Mouse (Mus musculus) forebrain, embryonic 15.5 days (tissue): Measurements from ENCODE around the gene Enox1. TPM values are rescaled to one million over a fixed set of nuclear protein-coding genes. Genes with fewer than 3 reads are reported as not detected.
A peak's percentile ranks its signal among the peaks of the same experiment; 100 is the strongest.

ENCODE experiments used
- ATAC-seq: fragments of 200-750 bp; cut with Nextera tagmentation; replicated peaks from 2 replicates; pipeline ENCODE4 v1.8.0; 2017; ENCODE audit warnings: mild to moderate bottlenecking, moderate TSS enrichment, moderate library complexity
- H3K27ac ChIP-seq: fragments of 300-500 bp; sonication (generic); replicated peaks from 2 replicates; pipeline ENCODE4 v1.5.1; 2015; ENCODE audit warnings: mild to moderate bottlenecking, inconsistent platforms
- H3K27me3 ChIP-seq: fragments of 300-500 bp; sonication (generic); 2 replicates; pipeline ENCODE4 v1.6.1; 2015; ENCODE audit warnings: inconsistent platforms
- H3K36me3 ChIP-seq: fragments of 300-500 bp; sonication (generic); 2 replicates; pipeline ENCODE4 v1.6.1; 2015; ENCODE audit warnings: mild to moderate bottlenecking, inconsistent platforms
- H3K4me1 ChIP-seq: fragments of 300-500 bp; sonication (generic); 2 replicates; pipeline ENCODE4 v1.6.1; 2015; ENCODE audit warnings: inconsistent platforms
- H3K4me2 ChIP-seq: fragments of 300-500 bp; sonication (generic); replicated peaks from 2 replicates; pipeline ENCODE4 v1.6.1; 2015; ENCODE audit warnings: mild to moderate bottlenecking, inconsistent platforms
- H3K4me3 ChIP-seq: fragments of 300-500 bp; sonication (generic); 2 replicates; pipeline ENCODE4 v1.5.1; 2015; ENCODE audit warnings: mild to moderate bottlenecking, inconsistent platforms
- H3K9ac ChIP-seq: fragments of 300-500 bp; sonication (generic); replicated peaks from 2 replicates; pipeline ENCODE4 v1.6.1; 2015; ENCODE audit warnings: mild to moderate bottlenecking, inconsistent platforms
- H3K9me3 ChIP-seq: fragments of 300-500 bp; sonication (generic); 2 replicates; pipeline ENCODE4 v1.6.1; 2016; ENCODE audit warnings: inconsistent platforms
- WGBS: fragments of 180-500 bp; shearing (Covaris S2); methylation state at CpG from one replicate; pipeline ENCODE4 v1.1.7; 2015; ENCODE audit warnings: mixed read lengths; 5-methylcytosine and 5-hydroxymethylcytosine counted together
- polyA plus RNA-seq: library from polyadenylated mRNA; unstranded; fragments of >200 nt; fragmentation: Nextera tagmentation; extraction: Ambion mirVana; gene quantifications from 2 replicates; pipeline ENCODE4 v1.2.1, GENCODE M21; 2015

Enox1 gene
- polyA plus RNA-seq, 1 experiment from 2014 or later = 67.5 TPM

- Histone ChIP-seq H3K4me2 (no peak overlapping the region), H3K9me3 (no peaks in the 10 kb centered on the region), H3K27ac (peak overlapping the region; percentile 78), H3K36me3 (no peaks in the 10 kb centered on the region), H3K4me3 (no peak overlapping the region), H3K4me1 (peaks cover 16% of the 10 kb centered on the region), H3K27me3 (no peaks in the 10 kb centered on the region), H3K9ac (no peak overlapping the region)
- WGBS = 87% methylated on average over 1 of the region's 1 CpGs
- 0 out of 2 replicates have a peak, but pooled peaks have one; percentile 48 for ATAC-seq
Observed at GRCm38 (mm10) chr14:77257461-77257860, 100.9 kb downstream of the Enox1 start.

GRCm38 (mm10) chr14:77258186-77258585 lies 101.6 kb downstream of the Enox1 start:
- H3K4me3 ChIP-seq = no peak overlapping the region
- ATAC-seq = no peak
- WGBS = 54% methylated on average over 4 of the region's 4 CpGs
- no peak overlapping the region for H3K9ac ChIP-seq
- no peak overlapping the region for H3K4me2 ChIP-seq
- H3K27me3 ChIP-seq = no peaks in the 10 kb centered on the region
- H3K9me3 ChIP-seq = no peaks in the 10 kb centered on the region
- H3K27ac ChIP-seq = peak overlapping the region; percentile 78; the same call in 1 of the 2 replicates
- peaks cover 16% of the 10 kb centered on the region for H3K4me1 ChIP-seq
- H3K36me3 ChIP-seq = no peaks in the 10 kb centered on the region

GRCm38 (mm10) chr14:77259686-77260085 lies 103.1 kb downstream of the Enox1 start:
- no peaks in the 10 kb centered on the region for H3K27me3 ChIP-seq
- no peak overlapping the region for H3K4me3 ChIP-seq
- no peaks in the 10 kb centered on the region for H3K36me3 ChIP-seq
- H3K9me3 ChIP-seq = no peaks in the 10 kb centered on the region
- WGBS = 91% methylated on average over 5 of the region's 5 CpGs
- no peak for ATAC-seq
- no peak overlapping the region for H3K4me2 ChIP-seq
- H3K9ac ChIP-seq = no peak overlapping the region
- peaks cover 16% of the 10 kb centered on the region for H3K4me1 ChIP-seq
- no peak overlapping the region for H3K27ac ChIP-seq

- Histone ChIP-seq H3K4me3 (no peak overlapping the region), H3K27ac (no peak overlapping the region), H3K36me3 (no peaks in the 10 kb centered on the region), H3K4me1 (peaks cover 15% of the 10 kb centered on the region), H3K9ac (no peak overlapping the region), H3K27me3 (no peaks in the 10 kb centered on the region), H3K4me2 (no peak overlapping the region), H3K9me3 (no peaks in the 10 kb centered on the region)
- WGBS = 83% methylated on average over 4 of the region's 4 CpGs
- ATAC-seq = no peak
Observed at GRCm38 (mm10) chr14:77260107-77260506, 103.5 kb downstream of the Enox1 start.

- H3K4me2 ChIP-seq = no peak overlapping the region
- ATAC-seq = peak; percentile 36
- 53% methylated on average over 17 of the region's 17 CpGs for WGBS
- H3K9me3 ChIP-seq = no peaks in the 10 kb centered on the region
- no peak overlapping the region for H3K27ac ChIP-seq
- H3K4me1 ChIP-seq = peaks cover 11% of the 10 kb centered on the region
- H3K9ac ChIP-seq = no peak overlapping the region
- no peak overlapping the region for H3K4me3 ChIP-seq
- H3K27me3 ChIP-seq = no peaks in the 10 kb centered on the region
- peaks cover 3% of the 10 kb centered on the region; the same call in 1 of the 2 replicates for H3K36me3 ChIP-seq
Observed at GRCm38 (mm10) chr14:77266805-77267771, 110.5 kb downstream of the Enox1 start.

- peaks cover 3% of the 10 kb centered on the region; the same call in 1 of the 2 replicates for H3K36me3 ChIP-seq
- H3K9me3 ChIP-seq = no peaks in the 10 kb centered on the region
- peaks cover 13% of the 10 kb centered on the region; the same call in 1 of the 2 replicates for H3K4me1 ChIP-seq
- no peak overlapping the region for H3K9ac ChIP-seq
- no peaks in the 10 kb centered on the region for H3K27me3 ChIP-seq
- 58% methylated on average over 12 of the region's 12 CpGs for WGBS
- no peak for ATAC-seq
- H3K27ac ChIP-seq = peak overlapping the region; percentile 60
- H3K4me3 ChIP-seq = no peak overlapping the region
- H3K4me2 ChIP-seq = no peak overlapping the region
Observed at GRCm38 (mm10) chr14:77272248-77272930, 115.8 kb downstream of the Enox1 start.

GRCm38 (mm10) chr14:77272931-77273446 lies 116.4 kb downstream of the Enox1 start:
- no peak overlapping the region for H3K4me2 ChIP-seq
- ATAC-seq = no peak
- H3K4me1 ChIP-seq = peaks cover 13% of the 10 kb centered on the region; the same call in 1 of the 2 replicates
- no peak overlapping the region for H3K9ac ChIP-seq
- WGBS = 48% methylated on average over 13 of the region's 13 CpGs
- H3K27me3 ChIP-seq = no peaks in the 10 kb centered on the region
- no peaks in the 10 kb centered on the region for H3K9me3 ChIP-seq
- peaks cover 3% of the 10 kb centered on the region; the same call in 1 of the 2 replicates for H3K36me3 ChIP-seq
- H3K27ac ChIP-seq = peak overlapping the region; percentile 60
- H3K4me3 ChIP-seq = no peak overlapping the region

GRCm38 (mm10) chr14:77273721-77274120 lies 117.2 kb downstream of the Enox1 start:
- H3K9ac ChIP-seq = no peak overlapping the region
- H3K9me3 ChIP-seq = no peaks in the 10 kb centered on the region
- H3K4me3 ChIP-seq = no peak overlapping the region
- H3K27ac ChIP-seq = peak overlapping the region; percentile 60; the same call in 1 of the 2 replicates
- peaks cover 3% of the 10 kb centered on the region; the same call in 1 of the 2 replicates for H3K36me3 ChIP-seq
- no peaks in the 10 kb centered on the region for H3K27me3 ChIP-seq
- H3K4me2 ChIP-seq = no peak overlapping the region
- peak; percentile 53; the same call in 1 of the 2 replicates for ATAC-seq
- 71% methylated on average over 6 of the region's 6 CpGs for WGBS
- H3K4me1 ChIP-seq = peaks cover 13% of the 10 kb centered on the region; the same call in 1 of the 2 replicates

- no peak overlapping the region for H3K27ac ChIP-seq
- H3K9me3 ChIP-seq = no peaks in the 10 kb centered on the region
- ATAC-seq = no peak
- no peak overlapping the region for H3K4me3 ChIP-seq
- no peak overlapping the region for H3K4me2 ChIP-seq
- peaks cover 13% of the 10 kb centered on the region; the same call in 1 of the 2 replicates for H3K4me1 ChIP-seq
- H3K27me3 ChIP-seq = no peaks in the 10 kb centered on the region
- 91% methylated on average over 6 of the region's 6 CpGs for WGBS
- peaks cover under 1% of the 10 kb centered on the region; the same call in 1 of the 2 replicates for H3K36me3 ChIP-seq
- no peak overlapping the region for H3K9ac ChIP-seq
Observed at GRCm38 (mm10) chr14:77275607-77276006, 119.0 kb downstream of the Enox1 start.

- H3K27me3 ChIP-seq = no peaks in the 10 kb centered on the region
- WGBS = 88% methylated on average over 4 of the region's 4 CpGs
- no peaks in the 10 kb centered on the region for H3K36me3 ChIP-seq
- H3K4me3 ChIP-seq = no peak overlapping the region
- ATAC-seq = no peak
- no peaks in the 10 kb centered on the region for H3K9me3 ChIP-seq
- H3K4me1 ChIP-seq = no peaks in the 10 kb centered on the region
- no peak overlapping the region for H3K27ac ChIP-seq
- no peak overlapping the region for H3K4me2 ChIP-seq
- no peak overlapping the region for H3K9ac ChIP-seq
Observed at GRCm38 (mm10) chr14:77279143-77279542, 122.6 kb downstream of the Enox1 start.

GRCm38 (mm10) chr14:77280454-77280853 lies 123.9 kb downstream of the Enox1 start:
- 89% methylated on average over 2 of the region's 2 CpGs for WGBS
- H3K9me3 ChIP-seq = no peaks in the 10 kb centered on the region
- H3K27ac ChIP-seq = no peak overlapping the region
- no peak overlapping the region for H3K4me3 ChIP-seq
- no peaks in the 10 kb centered on the region for H3K36me3 ChIP-seq
- no peak for ATAC-seq
- no peak overlapping the region for H3K9ac ChIP-seq
- H3K4me1 ChIP-seq = no peaks in the 10 kb centered on the region
- H3K27me3 ChIP-seq = no peaks in the 10 kb centered on the region
- H3K4me2 ChIP-seq = no peak overlapping the region

- no peaks in the 10 kb centered on the region for H3K27me3 ChIP-seq
- H3K9ac ChIP-seq = no peak overlapping the region
- no peaks in the 10 kb centered on the region for H3K4me1 ChIP-seq
- H3K36me3 ChIP-seq = no peaks in the 10 kb centered on the region
- no peak overlapping the region for H3K4me2 ChIP-seq
- H3K9me3 ChIP-seq = no peaks in the 10 kb centered on the region
- WGBS = 81% methylated on average over 7 of the region's 7 CpGs
- no peak overlapping the region for H3K27ac ChIP-seq
- ATAC-seq = no peak
- H3K4me3 ChIP-seq = no peak overlapping the region
Observed at GRCm38 (mm10) chr14:77280893-77281292, 124.3 kb downstream of the Enox1 start.
